Mouse (Mus musculus) cerebellum, adult 2 months (tissue): Measurements from ENCODE around the gene Wfikkn1. TPM values are rescaled to one million over a fixed set of nuclear protein-coding genes. Genes with fewer than 3 reads are reported as not detected.
A peak's percentile ranks its signal among the peaks of the same experiment; 100 is the strongest.

ENCODE experiments used
- DNase-seq, 2 experiments: peaks; one replicate each; pipeline ENCODE4 v3.0.0; 2021
- H3K27ac ChIP-seq: fragments of 200-500 bp; 2 replicates; pipeline ENCODE4 v1.5.1; 2012; ENCODE audit warnings: low read length, control low read depth, inconsistent platforms; ENCODE audit not compliant: insufficient read depth
- H3K27me3 ChIP-seq: fragments of 200-500 bp; 2 replicates; pipeline ENCODE4 v1.6.1; 2012; ENCODE audit warnings: inconsistent platforms, mild to moderate bottlenecking, low read length, moderate library complexity; ENCODE audit not compliant: control insufficient read depth, insufficient read depth
- H3K4me1 ChIP-seq: fragments of 200-500 bp; 2 replicates; pipeline ENCODE4 v1.6.1; 2011; ENCODE audit warnings: low read length; ENCODE audit not compliant: control insufficient read depth, insufficient read depth
- H3K4me3 ChIP-seq: fragments of 200-500 bp; replicated peaks from 2 replicates; pipeline ENCODE3; 2011; ENCODE audit warnings: mild to moderate bottlenecking, low read depth, low read length, control low read depth; ENCODE audit not compliant: insufficient read depth
- CTCF ChIP-seq: fragments of 200-500 bp; IDR thresholded peaks from 2 replicates; pipeline ENCODE4 v1.5.1; 2011; ENCODE audit warnings: low read depth, mild to moderate bottlenecking, control low read depth, low read length, moderate library complexity, borderline replicate concordance; ENCODE audit not compliant: insufficient read depth
- POLR2A ChIP-seq: fragments of 200-500 bp; IDR thresholded peaks from 2 replicates; pipeline ENCODE4 v1.6.1; 2011; ENCODE audit warnings: low read length, control low read depth, borderline replicate concordance; ENCODE audit not compliant: insufficient read depth
- WGBS: fragments of 180-500 bp; shearing (Covaris S2); methylation state at CpG from one replicate; pipeline ENCODE4 v1.1.7; 2018; 5-methylcytosine and 5-hydroxymethylcytosine counted together
- polyA plus RNA-seq: library from polyadenylated mRNA; depleted of rRNA; stranded (reverse); fragments of >200 nt; gene quantifications from 2 replicates; pipeline ENCODE4 v1.2.3, GENCODE M21; 2012

Gene Wfikkn1
- polyA plus RNA-seq, 1 experiment, result 1.1 TPM

- no peak overlapping the region for H3K27ac ChIP-seq
- H3K4me3 ChIP-seq, result no peak overlapping the region
- no peaks in the 10 kb centered on the region for H3K27me3 ChIP-seq
- no peak for DNase-seq
- peaks cover 12% of the 10 kb centered on the region for H3K4me1 ChIP-seq
- WGBS, result 81% methylated on average over 2 of the region's 2 CpGs
- TF ChIP-seq CTCF (no peak), POLR2A (no peak)
Observed at GRCm38 (mm10) chr17:25869954-25870353, 10.7 kb downstream of the Wfikkn1 start.

DNA sequence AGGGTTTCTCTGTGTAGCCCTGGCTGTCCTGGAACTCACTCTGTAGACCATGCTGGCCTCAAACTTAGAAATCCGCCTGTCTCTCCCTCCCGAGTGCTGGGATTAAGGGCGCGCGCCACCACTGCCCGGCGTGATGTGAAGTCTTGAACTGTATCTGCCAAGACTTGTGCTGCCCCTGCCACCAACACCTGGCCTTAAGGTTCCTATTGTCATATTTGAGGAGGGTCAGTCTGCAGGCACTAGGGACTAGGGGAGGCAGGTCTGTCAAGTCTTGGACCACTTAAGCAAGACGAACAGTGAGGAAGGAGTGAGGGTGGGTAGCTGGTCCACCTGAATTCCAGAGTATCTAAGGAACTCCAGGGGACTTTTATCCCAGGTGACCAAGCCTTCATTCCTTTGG is 11.2 kb downstream of the Wfikkn1 start:
- H3K27ac ChIP-seq, result no peak overlapping the region
- H3K4me1 ChIP-seq, result peaks cover 11% of the 10 kb centered on the region
- TF ChIP-seq POLR2A, result no peak
- no peak for TF ChIP-seq CTCF
- H3K4me3 ChIP-seq, result no peak overlapping the region
- WGBS, result 82% methylated on average over 8 of the region's 8 CpGs
- DNase-seq, result no peak
- H3K27me3 ChIP-seq, result no peaks in the 10 kb centered on the region

- no peaks in the 10 kb centered on the region for H3K27me3 ChIP-seq
- TF ChIP-seq POLR2A, result peak; percentile 39; the same call in 1 of the 2 replicates
- TF ChIP-seq CTCF, result no peak
- peaks cover 8% of the 10 kb centered on the region for H3K4me1 ChIP-seq
- H3K4me3 ChIP-seq, result peak within 1 kb of the TSS; percentile 82
- WGBS, result under 1% methylated on average over 22 of the region's 24 CpGs
- peak; percentile 84 to 85 for DNase-seq
- peak within 1 kb of the TSS; percentile 83 for H3K27ac ChIP-seq
Observed at GRCm38 (mm10) chr17:25868601-25869191, 12.0 kb downstream of the Wfikkn1 start, which contains the start of gene Mcrip2. TSS of gene Mcrip2 (minus strand) at chr17:25868764.

DNA sequence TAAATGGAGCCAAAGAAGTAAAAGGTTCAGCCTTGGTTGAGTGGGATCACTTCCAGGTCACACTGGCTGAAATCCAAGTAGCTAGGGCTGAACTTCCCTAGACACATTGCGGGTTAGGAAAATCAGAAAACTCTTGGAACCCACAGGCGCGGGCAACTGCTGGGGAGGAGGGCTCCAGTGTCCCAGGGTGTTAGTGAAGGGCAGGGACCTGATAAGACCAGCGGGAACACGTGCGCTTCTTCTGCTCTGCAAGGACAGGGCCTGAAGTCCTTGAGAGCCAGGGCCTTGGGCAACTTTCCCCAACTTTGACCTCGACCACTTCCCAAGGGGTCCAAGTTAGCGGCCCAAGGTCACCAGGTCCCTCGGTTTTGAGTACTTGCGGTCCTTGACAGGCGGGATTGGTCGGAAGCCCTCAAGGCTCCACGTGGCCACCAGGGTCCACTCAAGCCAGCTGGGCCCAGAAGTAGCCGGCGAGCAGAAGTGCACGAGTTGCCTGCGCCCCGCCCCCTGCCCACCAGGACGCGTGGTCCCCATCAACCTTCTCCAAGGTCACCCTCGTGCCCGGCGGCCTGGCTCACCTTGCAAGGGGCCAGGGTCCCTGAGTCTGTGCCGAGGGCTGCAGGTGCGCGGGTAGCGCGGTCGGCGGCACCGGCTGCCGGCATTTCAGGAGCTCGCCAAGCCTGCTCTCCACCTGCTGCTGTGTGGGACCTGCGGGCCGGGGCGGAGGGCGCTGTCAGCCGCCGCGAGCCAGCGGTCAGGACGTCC is 12.6 kb downstream of the Wfikkn1 start:
- Histone ChIP-seq H3K27me3 (no peaks in the 10 kb centered on the region), H3K4me3 (peak overlapping the region; percentile 82), H3K27ac (peak overlapping the region; percentile 42), H3K4me1 (peaks cover 8% of the 10 kb centered on the region)
- DNase-seq, result peak in 1 of 2 experiments; percentile 62
- TF ChIP-seq POLR2A (no peak), CTCF (no peak)
- under 1% methylated on average over 42 of the region's 42 CpGs for WGBS

GRCm38 (mm10) chr17:25867509-25867835 is 13.2 kb downstream of the Wfikkn1 start:
- Histone ChIP-seq H3K27ac (peak overlapping the region; percentile 42), H3K4me3 (peak overlapping the region; percentile 82), H3K27me3 (no peaks in the 10 kb centered on the region), H3K4me1 (peaks cover 8% of the 10 kb centered on the region)
- 11% methylated on average over 7 of the region's 7 CpGs for WGBS
- DNase-seq, result no peak
- TF ChIP-seq POLR2A, result no peak
- TF ChIP-seq CTCF, result no peak

DNA sequence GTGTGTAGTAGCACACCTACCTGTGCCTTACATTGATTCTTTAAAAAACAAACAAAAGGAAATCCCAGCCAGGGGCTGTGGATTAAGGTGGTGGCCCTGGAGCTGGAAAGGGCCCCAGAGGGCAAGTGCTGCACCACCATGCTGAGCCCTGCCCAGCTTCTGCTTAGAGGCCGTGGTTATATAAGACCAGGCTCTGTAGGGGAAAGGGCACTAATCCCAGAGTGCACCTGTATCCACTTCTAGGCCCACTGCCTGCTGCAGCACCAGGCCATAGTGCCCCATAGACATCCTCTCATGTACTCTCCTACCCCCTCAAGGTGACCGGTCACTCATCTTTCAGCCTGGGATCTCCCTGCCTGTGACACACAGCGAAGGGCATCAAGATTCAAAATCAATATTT is 14.5 kb downstream of the Wfikkn1 start:
- DNase-seq, result no peak
- no peak for TF ChIP-seq POLR2A
- no peak for TF ChIP-seq CTCF
- WGBS, result 85% methylated on average over 3 of the region's 3 CpGs
- no peak overlapping the region for H3K4me3 ChIP-seq
- H3K27ac ChIP-seq, result no peak overlapping the region
- peaks cover 8% of the 10 kb centered on the region for H3K4me1 ChIP-seq
- H3K27me3 ChIP-seq, result no peaks in the 10 kb centered on the region

DNA sequence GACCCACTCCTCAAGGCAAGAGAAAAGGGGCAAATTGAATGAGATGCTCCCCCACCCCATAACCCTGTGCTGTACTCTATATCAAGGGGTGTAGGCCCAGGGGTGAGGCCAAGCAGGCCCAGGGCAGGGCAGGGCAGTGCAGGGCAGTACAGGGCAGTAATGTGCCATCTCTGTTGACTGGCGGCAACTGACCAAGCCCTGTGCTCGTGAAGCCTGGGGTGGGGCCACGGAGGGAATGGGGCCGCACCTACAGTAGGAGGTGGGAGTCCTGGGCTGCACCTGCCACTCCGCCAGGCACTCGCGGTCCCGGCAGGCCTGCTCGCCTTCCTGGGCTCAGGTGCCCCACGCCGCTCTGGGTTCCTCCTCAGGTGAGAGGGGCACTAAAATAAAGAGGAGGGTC is 15.4 kb downstream of the Wfikkn1 start:
- 89% methylated on average over 11 of the region's 11 CpGs for WGBS
- TF ChIP-seq CTCF (no peak), POLR2A (no peak)
- DNase-seq, result no peak
- Histone ChIP-seq H3K4me3 (no peak overlapping the region), H3K4me1 (peaks cover 14% of the 10 kb centered on the region), H3K27me3 (no peaks in the 10 kb centered on the region), H3K27ac (no peak overlapping the region)

- WGBS, result 83% methylated on average over 14 of the region's 14 CpGs
- H3K4me1 ChIP-seq, result peaks cover 16% of the 10 kb centered on the region
- H3K4me3 ChIP-seq, result no peak overlapping the region
- DNase-seq, result no peak
- H3K27me3 ChIP-seq, result no peaks in the 10 kb centered on the region
- TF ChIP-seq POLR2A, result no peak
- TF ChIP-seq CTCF, result no peak
- H3K27ac ChIP-seq, result no peak overlapping the region
Observed at GRCm38 (mm10) chr17:25864311-25864710, 16.3 kb downstream of the Wfikkn1 start.
